Mouse (Mus musculus) heart, postnatal 10 days (tissue): Measurements from ENCODE around the gene Scgb2b17. TPM values are rescaled to one million over a fixed set of nuclear protein-coding genes. Genes with fewer than 3 reads are reported as not detected.
"Not testable (repeated sequence)": the region's sequence is repeated elsewhere in the genome, so short reads cannot be mapped to it uniquely, and the experiment has no call there.

Experiments
- DNase-seq, 2 experiments: peaks; one replicate each; pipeline ENCODE4 v3.0.0; 2021
- intact Hi-C: fragments of 180-260 bp; cut with DNase I; formaldehyde crosslinking; loops from one replicate; pipeline ENCODE4 v1.15.1; 2025
- total RNA-seq, 2 experiments: library from RNA; stranded (reverse); gene quantifications; 2 replicates each; pipeline ENCODE4 v1.2.3; 2021

Gene Scgb2b17
- total RNA-seq: not detected

DNA sequence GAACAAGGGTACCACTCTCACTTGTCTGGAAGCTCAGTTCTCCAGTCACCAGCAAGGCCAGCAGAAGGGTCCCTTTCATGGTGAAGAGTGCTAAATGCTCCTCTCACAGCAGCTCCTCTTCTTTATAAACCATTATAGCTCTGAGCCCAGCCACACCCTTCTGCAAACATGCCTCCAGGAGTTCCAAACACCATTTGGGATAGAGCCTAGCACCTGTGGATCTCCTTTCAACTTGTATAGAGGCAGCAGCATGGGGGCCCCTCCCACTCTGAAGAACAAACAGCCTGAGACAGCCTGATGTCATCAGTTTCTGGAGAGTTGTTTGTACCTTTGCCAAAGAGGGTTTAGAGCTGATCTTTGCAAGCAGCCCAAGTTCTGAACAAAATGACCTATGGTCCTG lies at the start of gene Scgb2b17:
TSS of gene Scgb2b17 (minus strand) at position 101 of the 400 bp plus-strand sequence.
- intact Hi-C loops, DNase-seq: not testable (repeated sequence)

GRCm38 (mm10) chr7:33063149-33063548 lies 6.8 kb upstream of the Scgb2b17 start, which contains the start of gene Scgb1b17:
TSS of gene Scgb1b17 (plus strand) at chr7:33063449.
- intact Hi-C loops, DNase-seq: not testable (repeated sequence)

Other genes with a start within 250 kb of the Scgb2b17 start
- gene Scgb2b15, start 226.9 kb downstream of the Scgb2b17 start, total RNA-seq: not detected
- gene Scgb1b15, start 220.0 kb downstream of the Scgb2b17 start, total RNA-seq: not detected
- not detected for gene Scgb1b17, start 6.9 kb upstream of the Scgb2b17 start, total RNA-seq
- not detected for gene Scgb2b18, start 117.3 kb upstream of the Scgb2b17 start, total RNA-seq
- not detected for gene Scgb1b18, start 129.0 kb upstream of the Scgb2b17 start, total RNA-seq
- gene Scgb2b19, start 223.8 kb upstream of the Scgb2b17 start, total RNA-seq: not detected
- not detected for gene Scgb1b19, start 230.7 kb upstream of the Scgb2b17 start, total RNA-seq